Mouse (Mus musculus): ENCODE results near the gene a.

DNA sequence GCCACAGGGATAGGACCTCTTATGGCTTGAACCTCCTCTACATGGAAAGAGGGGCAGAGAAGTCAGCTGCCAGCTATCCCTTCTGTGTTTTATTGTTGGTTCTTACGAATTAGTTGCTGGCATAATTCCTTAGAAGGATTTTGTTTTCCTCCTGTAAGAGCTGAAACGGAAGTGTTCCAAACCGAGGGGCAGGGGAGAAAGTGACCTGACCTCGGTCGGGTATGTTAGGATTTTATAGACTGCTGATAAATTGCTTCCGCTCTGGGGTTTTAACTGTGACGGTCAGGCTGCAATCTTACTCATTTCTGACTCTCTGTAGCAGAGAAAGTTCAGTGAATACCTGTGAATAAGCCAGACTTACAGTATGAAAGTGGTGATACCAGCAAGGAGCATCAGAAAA, 158.2 kb downstream of the a start:
- no peak for TF ChIP-seq CTCF (IDR thresholded peaks at IDR 0.05; ENCODE audit: control insufficient read depth, insufficient read depth, low read length)
- no peak for TF ChIP-seq POLR2A (IDR thresholded peaks at IDR 0.05; ENCODE audit: borderline replicate concordance, control insufficient read depth, low read depth, low read length)

All from bone marrow, adult 2 months (tissue).